Mouse (Mus musculus) right cerebral cortex, postnatal 36 days (tissue): ENCODE measurements around the gene Ptprq.

Experiments used
- DNase-seq, 2 experiments: peaks; one replicate each; pipeline ENCODE4 v3.0.0; 2022; ENCODE audit warnings: low spot score in 2 of 2, mixed read lengths in 1 of 2

The Ptprq gene

GRCm38 (mm10) chr10:107488654-107489315 is 231.1 kb downstream of the Ptprq start:
- DNase-seq: no peak

- no peak for DNase-seq
These were observed 233.1 kb downstream of the Ptprq start for GRCm38 (mm10) chr10:107486770-107487169.

GRCm38 (mm10) chr10:107485870-107486269 is 234.0 kb downstream of the Ptprq start, which contains the start of gene Myf5:
Gene Myf5 (minus strand): TSS chr10:107486134.
- DNase-seq: no peak

GRCm38 (mm10) chr10:107484050-107484449 is 235.8 kb downstream of the Ptprq start:
- no peak for DNase-seq

- no peak for DNase-seq
These were observed 246.4 kb downstream of the Ptprq start for GRCm38 (mm10) chr10:107473497-107473896.

GRCm38 (mm10) chr10:107471712-107472111 is 248.1 kb downstream of the Ptprq start:
- DNase-seq: no peak

- no peak for DNase-seq
These were observed 252.0 kb downstream of the Ptprq start for GRCm38 (mm10) chr10:107467819-107468218.
